Mouse (Mus musculus): ENCODE measurements around the gene Olfr1186.
"Not testable (repeated sequence)": the region's sequence is repeated elsewhere in the genome, so short reads cannot be mapped to it uniquely, and the experiment has no call there.

Gene Olfr1186

DNA sequence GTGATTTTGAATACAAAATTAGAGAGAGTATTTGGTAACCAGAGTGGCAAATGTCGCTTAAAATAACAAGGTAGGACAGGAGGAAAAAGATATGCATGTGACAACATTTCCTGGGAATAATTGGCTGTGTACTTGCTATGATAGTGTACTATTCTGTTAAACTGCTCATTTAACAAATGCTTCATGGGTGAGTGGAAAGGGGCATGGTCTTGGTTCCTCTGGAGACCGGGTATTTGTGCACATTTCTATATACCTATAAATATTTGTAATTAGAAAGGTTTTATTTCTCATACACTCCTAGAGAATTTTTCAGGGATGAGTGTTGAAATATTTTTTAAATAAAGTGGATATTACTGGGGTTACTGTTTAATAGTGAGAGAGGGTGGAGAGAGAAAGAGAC is at the start of gene Olfr1186:
TSS of gene Olfr1186 (plus strand) at position 301 of the 400 bp plus-strand sequence.
- no peaks in the 10 kb centered on the region for H3K36me3 ChIP-seq (ENCODE audit: control insufficient read depth, insufficient read depth, low read length, poor library complexity, severe bottlenecking)
- no peaks in the 10 kb centered on the region for H3K27me3 ChIP-seq (ENCODE audit: control insufficient read depth, insufficient read depth, low read length, poor library complexity, severe bottlenecking)
- no peak for DNase-seq (ENCODE audit: low read depth, low spot score)

DNA sequence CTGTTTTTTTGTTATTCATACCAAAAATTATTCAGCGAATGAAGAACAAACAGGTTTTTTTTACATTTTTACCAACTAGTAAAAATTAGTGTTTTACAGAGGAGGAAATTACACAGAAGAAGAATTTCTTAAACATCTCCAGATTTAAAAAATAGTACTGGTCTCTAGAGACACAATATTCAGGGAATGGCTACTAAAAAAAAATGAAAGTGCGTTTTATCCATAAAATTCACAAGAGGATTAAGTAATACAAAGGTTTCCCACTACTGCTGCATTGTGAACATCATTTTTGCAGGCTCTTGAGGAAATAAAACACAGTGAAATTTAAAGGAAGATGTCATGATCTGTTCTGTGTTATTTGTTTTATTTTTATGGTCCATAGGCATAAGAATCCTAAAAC is 35.1 kb upstream of the Olfr1186 start, which contains the start of gene Olfr1184:
TSS of gene Olfr1184 (plus strand) at position 301 of the 400 bp plus-strand sequence.
- no peaks in the 10 kb centered on the region for H3K36me3 ChIP-seq (ENCODE audit: control insufficient read depth, insufficient read depth, low read length, poor library complexity, severe bottlenecking)
- DNase-seq (ENCODE audit: low read depth, low spot score), result no peak

DNA sequence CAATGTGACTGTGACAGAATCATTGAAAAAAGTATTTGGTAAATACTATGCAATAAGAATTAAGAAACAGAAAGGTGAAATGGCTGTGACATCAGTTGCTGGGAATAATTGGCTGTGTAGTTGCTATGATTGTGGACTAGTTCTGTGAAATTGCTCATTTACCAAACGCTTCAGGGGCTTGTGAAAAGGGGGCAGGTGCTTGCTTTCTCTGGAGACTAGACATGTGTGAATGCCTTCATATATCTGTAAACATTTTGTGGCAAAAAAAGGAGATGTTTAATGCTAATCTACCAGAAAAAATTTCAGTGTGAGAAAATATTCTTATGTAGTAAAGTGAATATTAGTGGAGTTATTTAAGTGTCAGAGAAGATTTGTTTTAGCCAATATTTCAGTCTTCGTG is 25.3 kb upstream of the Olfr1186 start, which contains the start of gene Olfr1185-ps1:
TSS of gene Olfr1185-ps1 (plus strand) at position 301 of the 400 bp plus-strand sequence.
- Histone ChIP-seq H3K36me3 (ENCODE audit: control insufficient read depth, insufficient read depth, low read length, poor library complexity, severe bottlenecking) (no peaks in the 10 kb centered on the region), H3K27me3 (ENCODE audit: control insufficient read depth, insufficient read depth, low read length, poor library complexity, severe bottlenecking) (no peaks in the 10 kb centered on the region)
- DNase-seq (ENCODE audit: low read depth, low spot score), result no peak

More for the DNA sequence above, 35.1 kb upstream of the Olfr1186 start, which contains the start of gene Olfr1184:
- H3K27me3 ChIP-seq (ENCODE audit: control insufficient read depth, insufficient read depth, low read length, poor library complexity, severe bottlenecking), result no peaks in the 10 kb centered on the region

DNA sequence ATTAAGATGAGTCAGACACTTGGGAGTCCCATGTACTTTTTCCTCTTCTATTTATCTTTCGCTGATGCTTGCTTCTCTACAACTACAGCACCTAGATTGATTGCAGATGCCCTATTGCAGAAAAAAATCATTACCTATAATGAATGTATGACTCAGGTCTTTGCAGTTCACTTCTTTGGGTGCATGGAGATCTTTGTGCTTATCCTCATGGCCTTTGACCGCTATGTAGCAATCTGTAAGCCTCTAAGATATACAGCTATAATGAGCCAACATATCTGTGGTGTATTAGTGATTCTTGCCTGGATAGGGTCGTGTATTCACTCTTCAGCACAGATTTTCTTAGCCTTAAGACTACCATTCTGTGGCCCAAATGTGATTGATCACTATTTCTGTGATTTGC is 7.4 kb downstream of the Olfr1186 start:
- Histone ChIP-seq H3K27me3 (ENCODE audit: control insufficient read depth, insufficient read depth, low read length, poor library complexity, severe bottlenecking) (no peaks in the 10 kb centered on the region), H3K36me3 (ENCODE audit: control insufficient read depth, insufficient read depth, low read length, poor library complexity, severe bottlenecking) (no peaks in the 10 kb centered on the region)
- no peak for DNase-seq (ENCODE audit: low read depth, low spot score)

DNA sequence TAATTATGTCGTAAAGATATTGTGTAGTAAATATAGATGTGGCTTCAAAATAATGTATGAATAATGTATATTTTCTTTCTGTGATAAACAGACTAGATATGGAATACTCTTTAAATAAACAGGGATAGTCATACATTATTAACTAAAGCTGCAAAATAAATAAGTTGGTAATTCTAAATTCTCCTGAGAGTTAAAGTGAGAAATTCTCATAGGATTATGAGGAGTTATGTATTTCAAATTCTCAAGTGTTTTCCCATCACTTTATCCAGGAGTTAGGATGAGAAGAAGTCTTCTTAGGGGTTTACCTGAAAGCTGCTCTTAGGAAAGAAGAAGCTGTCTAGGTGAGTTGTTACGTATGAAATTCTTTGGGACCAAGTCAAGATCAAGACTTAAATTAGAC is 38.3 kb downstream of the Olfr1186 start, which contains the start of gene Olfr1188:
TSS of gene Olfr1188 (plus strand) at position 301 of the 400 bp plus-strand sequence.
- DNase-seq (ENCODE audit: low read depth, low spot score), result no peak
- Histone ChIP-seq H3K36me3 (ENCODE audit: control insufficient read depth, insufficient read depth, low read length, poor library complexity, severe bottlenecking) (no peaks in the 10 kb centered on the region), H3K27me3 (ENCODE audit: control insufficient read depth, insufficient read depth, low read length, poor library complexity, severe bottlenecking) (no peaks in the 10 kb centered on the region)

DNA sequence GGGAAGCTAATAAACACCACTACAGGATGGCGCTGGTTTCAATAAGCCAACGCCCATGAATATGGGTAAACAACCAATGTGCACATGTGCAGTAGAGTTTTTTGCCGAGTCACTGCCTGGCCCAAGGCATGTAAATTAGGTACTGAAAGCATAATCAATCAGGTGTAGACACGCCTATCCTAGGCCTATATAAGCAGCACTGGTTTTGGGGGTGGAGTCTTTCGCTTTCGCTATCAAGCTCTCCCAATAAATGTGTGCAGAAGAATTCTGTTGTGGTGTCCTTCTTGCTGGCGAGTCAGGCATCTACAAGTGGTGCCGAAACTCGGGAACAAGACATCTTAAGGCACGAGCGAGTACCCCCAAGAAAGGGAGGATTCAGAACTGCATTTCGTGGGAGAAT is 54.3 kb downstream of the Olfr1186 start:
- DNase-seq (ENCODE audit: low read depth, low spot score); H3K36me3 ChIP-seq (ENCODE audit: control insufficient read depth, insufficient read depth, low read length, poor library complexity, severe bottlenecking); H3K27me3 ChIP-seq (ENCODE audit: control insufficient read depth, insufficient read depth, low read length, poor library complexity, severe bottlenecking): not testable (repeated sequence)

Measured in splenic B cell, adult 2 months (primary cell).